Mouse (Mus musculus) hindbrain, embryonic 14.5 days (tissue): ENCODE measurements around the gene Ces1b. TPM values are rescaled to one million over a fixed set of nuclear protein-coding genes. Genes with fewer than 3 reads are reported as not detected.
A peak's percentile ranks its signal among the peaks of the same experiment; 100 is the strongest.

Source experiments
- ATAC-seq: fragments of 200-750 bp; cut with Nextera tagmentation; 2 replicates; pipeline ENCODE4 v1.8.0; 2017; ENCODE audit warnings: moderate number of reproducible peaks, mild to moderate bottlenecking, moderate TSS enrichment, moderate library complexity; ENCODE audit not compliant: low FRiP score
- DNase-seq: peaks from one replicate; pipeline ENCODE4 v3.0.0-alpha.2; 2015; ENCODE audit warnings: low spot score
- H3K27ac ChIP-seq: fragments of 300-500 bp; sonication (generic); 2 replicates; pipeline ENCODE4 v1.5.1; 2014; ENCODE audit warnings: mild to moderate bottlenecking, moderate library complexity
- H3K27me3 ChIP-seq: fragments of 300-500 bp; sonication (generic); 2 replicates; pipeline ENCODE4 v1.6.1; 2014; ENCODE audit warnings: mild to moderate bottlenecking, low read length, mixed read lengths; ENCODE audit not compliant: control insufficient read depth, insufficient read depth
- H3K36me3 ChIP-seq: fragments of 300-500 bp; sonication (generic); replicated peaks from 2 replicates; pipeline ENCODE4 v1.6.1; 2014; ENCODE audit not compliant: control insufficient read depth, insufficient read depth
- H3K4me1 ChIP-seq: fragments of 300-500 bp; sonication (generic); replicated peaks from 2 replicates; pipeline ENCODE4 v1.6.1; 2014; ENCODE audit warnings: antibody characterized with exemption, low read length, mixed read lengths; ENCODE audit not compliant: control insufficient read depth, insufficient read depth
- H3K4me2 ChIP-seq: fragments of 300-500 bp; sonication (generic); replicated peaks from 2 replicates; pipeline ENCODE4 v1.6.1; 2014; ENCODE audit warnings: mild to moderate bottlenecking, moderate library complexity
- H3K4me3 ChIP-seq: fragments of 300-500 bp; sonication (generic); replicated peaks from 2 replicates; pipeline ENCODE4 v1.5.1; 2014; ENCODE audit warnings: mild to moderate bottlenecking, low read length
- H3K9ac ChIP-seq: fragments of 300-500 bp; sonication (generic); 2 replicates; pipeline ENCODE4 v1.6.1; 2014
- H3K9me3 ChIP-seq: fragments of 300-500 bp; sonication (generic); 2 replicates; pipeline ENCODE4 v1.6.1; 2016; ENCODE audit warnings: low read length; ENCODE audit not compliant: control insufficient read depth
- WGBS: fragments of 180-500 bp; shearing (Covaris S2); extraction: QIAGEN DNeasy Blood & Tissue Kit; methylation state at CpG from one replicate; pipeline ENCODE4 v1.1.7; 2014; 5-methylcytosine and 5-hydroxymethylcytosine counted together
- polyA plus RNA-seq: library from polyadenylated mRNA; unstranded; fragments of >200 nt; fragmentation: Nextera tagmentation; extraction: Ambion mirVana; gene quantifications from 2 replicates; pipeline ENCODE4 v1.2.1, GENCODE M21; 2014

Ces1b gene
- not detected in 2 replicates for polyA plus RNA-seq

DNA sequence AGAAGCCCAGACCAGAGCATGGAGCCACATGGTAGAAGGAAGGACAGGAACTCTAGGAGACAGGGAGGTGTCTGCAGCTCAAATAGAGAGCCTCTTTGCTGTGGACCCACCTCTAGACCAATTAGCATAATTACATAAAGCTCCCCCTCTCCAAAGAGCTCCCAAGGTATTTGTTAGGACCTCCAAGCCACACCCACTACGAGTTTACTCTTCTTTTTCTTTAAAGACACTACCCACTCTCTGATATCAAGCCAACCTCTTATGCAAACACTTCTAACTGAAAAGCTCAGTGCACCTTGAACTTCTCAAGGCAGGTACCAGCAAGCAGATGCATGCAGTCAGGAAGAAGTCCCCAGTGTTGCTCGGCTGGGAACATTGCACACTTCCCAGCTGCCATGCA, at the start of gene Ces1b:
TSS of gene Ces1b (minus strand) at position 131 of the 400 bp plus-strand sequence.
- Histone ChIP-seq H3K9me3 (no peaks in the 10 kb centered on the region), H3K4me3 (no peak within 1 kb of the TSS), H3K9ac (no peak within 1 kb of the TSS), H3K4me1 (no peaks in the 10 kb centered on the region), H3K27ac (no peak within 1 kb of the TSS), H3K36me3 (no peaks in the 10 kb centered on the region), H3K27me3 (no peaks in the 10 kb centered on the region), H3K4me2 (no peak within 1 kb of the TSS)
- ATAC-seq (no peak), DNase-seq (no peak)
- 81% methylated on average over 2 of the region's 2 CpGs for WGBS

DNA sequence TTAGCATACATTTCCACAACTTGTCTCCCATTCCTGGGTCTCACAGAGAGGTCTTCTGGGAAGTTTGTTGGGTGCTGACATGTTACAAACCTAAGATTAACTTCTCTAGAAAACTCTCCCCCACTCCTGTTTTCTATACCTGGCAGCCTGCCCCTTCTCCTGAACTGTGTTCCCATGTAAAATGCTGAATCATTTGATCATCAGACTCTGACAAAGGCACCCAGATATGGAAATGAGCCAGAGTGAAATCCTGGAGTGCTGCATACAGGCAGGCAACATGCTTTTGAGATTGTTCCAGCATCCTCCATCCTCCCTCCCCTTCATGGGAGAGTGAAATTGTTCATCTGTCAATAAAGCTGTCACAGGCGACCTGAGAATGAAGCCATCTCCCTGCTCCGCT, 46.7 kb upstream of the Ces1b start:
- Histone ChIP-seq H3K36me3 (no peaks in the 10 kb centered on the region), H3K9ac (no peak overlapping the region), H3K27ac (no peak overlapping the region), H3K4me3 (no peak overlapping the region), H3K27me3 (no peaks in the 10 kb centered on the region), H3K4me2 (no peak overlapping the region), H3K9me3 (no peaks in the 10 kb centered on the region), H3K4me1 (no peaks in the 10 kb centered on the region)
- WGBS, result 86% methylated on average over 2 of the region's 2 CpGs
- ATAC-seq (no peak), DNase-seq (no peak)

DNA sequence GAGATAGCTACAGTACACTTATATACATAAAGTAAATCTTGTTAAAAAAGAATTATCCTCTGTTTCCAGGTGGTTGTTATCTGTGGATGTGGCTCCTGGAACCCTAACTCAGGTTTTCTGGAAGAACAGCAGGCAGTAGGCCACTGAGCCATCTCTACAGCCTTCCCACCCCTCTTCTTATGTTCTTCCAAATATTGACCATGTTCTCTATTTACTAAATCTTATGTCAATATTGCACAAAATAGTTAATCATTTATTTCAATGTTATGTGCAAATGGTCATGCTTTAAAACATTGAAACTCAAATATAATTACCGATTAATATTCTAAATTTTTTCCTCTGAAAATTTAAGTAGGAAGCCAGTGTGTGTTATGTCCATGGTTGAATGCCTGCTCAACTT, 42.2 kb upstream of the Ces1b start:
- ATAC-seq, result no peak
- 87% methylated on average over 1 of the region's 1 CpGs for WGBS
- H3K4me1 ChIP-seq, result no peaks in the 10 kb centered on the region

DNA sequence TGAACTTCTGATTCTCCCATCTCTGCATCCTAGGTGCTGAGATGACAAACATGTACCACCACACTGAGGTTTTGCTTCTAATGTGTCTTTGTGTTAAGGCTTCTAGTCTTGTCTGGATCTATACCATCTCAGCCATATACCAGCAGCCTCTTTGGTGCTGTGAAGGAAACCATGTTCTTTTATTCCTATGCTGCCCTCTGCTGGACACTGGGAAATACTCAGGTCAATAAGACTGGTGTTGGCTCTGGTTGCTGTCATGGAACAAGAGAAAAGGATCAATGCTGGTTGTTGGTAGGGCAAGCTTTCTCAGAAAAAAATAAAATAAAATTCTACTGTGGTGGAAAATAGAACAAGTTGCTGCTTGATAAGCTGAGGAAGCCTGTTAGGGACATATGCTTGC, 15.6 kb upstream of the Ces1b start:
- H3K36me3 ChIP-seq, result no peaks in the 10 kb centered on the region
- peak; percentile 75 for DNase-seq
- ATAC-seq, result no peak
- no peak overlapping the region for H3K4me3 ChIP-seq
- H3K27me3 ChIP-seq, result no peaks in the 10 kb centered on the region
- no peak overlapping the region for H3K9ac ChIP-seq
- no peaks in the 10 kb centered on the region for H3K4me1 ChIP-seq
- no peak overlapping the region for H3K27ac ChIP-seq
- no peak overlapping the region for H3K4me2 ChIP-seq
- H3K9me3 ChIP-seq, result no peaks in the 10 kb centered on the region

More for the DNA sequence above, 42.2 kb upstream of the Ces1b start:
- Histone ChIP-seq H3K27me3 (no peaks in the 10 kb centered on the region), H3K27ac (no peak overlapping the region), H3K4me3 (no peak overlapping the region), H3K36me3 (no peaks in the 10 kb centered on the region), H3K4me2 (no peak overlapping the region), H3K9ac (no peak overlapping the region), H3K9me3 (no peaks in the 10 kb centered on the region)
- no peak for DNase-seq

- Histone ChIP-seq H3K4me1 (no peaks in the 10 kb centered on the region), H3K27ac (no peak overlapping the region), H3K27me3 (no peaks in the 10 kb centered on the region), H3K9ac (no peak overlapping the region), H3K4me2 (no peak overlapping the region), H3K9me3 (no peaks in the 10 kb centered on the region), H3K4me3 (no peak overlapping the region), H3K36me3 (no peaks in the 10 kb centered on the region)
- 59% methylated on average over 1 of the region's 1 CpGs for WGBS
- DNase-seq (no peak), ATAC-seq (no peak)
Measured at GRCm38 (mm10) chr8:93091324-93091723, 11.5 kb upstream of the Ces1b start.

DNA sequence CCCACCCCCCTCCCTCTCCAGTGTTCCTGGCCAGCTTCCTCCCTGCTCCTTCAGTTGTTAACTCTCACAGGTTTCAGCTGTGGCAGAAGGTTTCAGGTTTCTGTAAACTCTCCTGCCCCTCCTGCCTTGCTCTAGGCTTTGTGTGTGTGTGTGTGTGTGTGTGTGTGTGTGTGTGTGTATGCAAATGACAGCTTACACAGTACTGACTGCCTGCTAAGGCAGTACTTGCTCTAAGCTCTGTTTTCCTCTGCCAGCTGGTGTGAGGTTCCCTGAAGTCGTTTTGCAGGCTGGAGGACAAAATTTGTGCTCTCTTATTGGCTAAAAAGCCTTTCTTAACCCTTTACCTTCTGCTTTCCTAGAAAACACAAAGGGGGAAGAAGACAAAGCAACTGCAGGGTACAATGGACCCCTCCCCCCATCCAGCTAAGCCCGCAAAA, 8.9 kb upstream of the Ces1b start:
- H3K36me3 ChIP-seq, result no peaks in the 10 kb centered on the region
- 3% methylated on average over 2 of the region's 2 CpGs for WGBS

DNA sequence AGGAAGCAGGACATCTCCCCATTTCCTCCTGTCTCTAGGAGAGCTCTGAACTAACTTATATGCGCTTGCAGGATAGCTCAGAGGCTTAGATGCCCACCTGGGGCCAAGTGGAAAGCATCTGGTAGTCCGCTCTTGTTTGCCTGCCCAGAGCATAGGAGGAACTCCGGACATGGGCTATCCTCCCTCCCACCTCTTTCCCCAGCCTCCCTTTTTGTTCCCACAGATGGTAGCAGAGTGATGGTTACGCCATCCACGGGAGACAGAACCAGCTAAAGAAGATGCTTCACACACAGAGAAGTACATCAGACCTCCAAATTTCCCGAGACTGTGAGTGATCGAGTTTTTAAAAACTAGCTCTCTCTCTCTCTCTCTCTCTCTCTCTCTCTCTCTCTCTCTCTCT, 8.4 kb upstream of the Ces1b start:
- DNase-seq (no peak), ATAC-seq (no peak)
- Histone ChIP-seq H3K9ac (no peak overlapping the region), H3K9me3 (no peaks in the 10 kb centered on the region), H3K27ac (no peak overlapping the region), H3K4me3 (no peak overlapping the region), H3K27me3 (no peaks in the 10 kb centered on the region), H3K4me2 (no peak overlapping the region), H3K36me3 (no peaks in the 10 kb centered on the region), H3K4me1 (no peaks in the 10 kb centered on the region)
- WGBS, result 33% methylated on average over 7 of the region's 7 CpGs

More for the DNA sequence above, 8.9 kb upstream of the Ces1b start:
- ATAC-seq (peak; percentile 59), DNase-seq (peak; percentile 25)
- H3K4me2 ChIP-seq, result no peak overlapping the region
- H3K9me3 ChIP-seq, result no peaks in the 10 kb centered on the region
- H3K9ac ChIP-seq, result no peak overlapping the region
- H3K4me3 ChIP-seq, result no peak overlapping the region
- H3K4me1 ChIP-seq, result no peaks in the 10 kb centered on the region
- H3K27ac ChIP-seq, result no peak overlapping the region
- no peaks in the 10 kb centered on the region for H3K27me3 ChIP-seq

GRCm38 (mm10) chr8:93075251-93075650, 4.6 kb downstream of the Ces1b start:
- no peak overlapping the region for H3K27ac ChIP-seq
- DNase-seq (no peak), ATAC-seq (no peak)
- no peaks in the 10 kb centered on the region for H3K9me3 ChIP-seq
- H3K4me3 ChIP-seq, result no peak overlapping the region
- no peak overlapping the region for H3K4me2 ChIP-seq
- no peaks in the 10 kb centered on the region for H3K36me3 ChIP-seq
- no peaks in the 10 kb centered on the region for H3K4me1 ChIP-seq
- 88% methylated on average over 4 of the region's 4 CpGs for WGBS
- H3K9ac ChIP-seq, result no peak overlapping the region
- H3K27me3 ChIP-seq, result no peaks in the 10 kb centered on the region

GRCm38 (mm10) chr8:93063416-93064117, 16.2 kb downstream of the Ces1b start:
- Histone ChIP-seq H3K27me3 (no peaks in the 10 kb centered on the region), H3K4me2 (no peak overlapping the region), H3K4me1 (no peaks in the 10 kb centered on the region), H3K9me3 (no peaks in the 10 kb centered on the region), H3K36me3 (no peaks in the 10 kb centered on the region), H3K9ac (no peak overlapping the region), H3K27ac (no peak overlapping the region), H3K4me3 (no peak overlapping the region)
- 36% methylated on average over 3 of the region's 3 CpGs for WGBS
- DNase-seq (no peak), ATAC-seq (no peak)

DNA sequence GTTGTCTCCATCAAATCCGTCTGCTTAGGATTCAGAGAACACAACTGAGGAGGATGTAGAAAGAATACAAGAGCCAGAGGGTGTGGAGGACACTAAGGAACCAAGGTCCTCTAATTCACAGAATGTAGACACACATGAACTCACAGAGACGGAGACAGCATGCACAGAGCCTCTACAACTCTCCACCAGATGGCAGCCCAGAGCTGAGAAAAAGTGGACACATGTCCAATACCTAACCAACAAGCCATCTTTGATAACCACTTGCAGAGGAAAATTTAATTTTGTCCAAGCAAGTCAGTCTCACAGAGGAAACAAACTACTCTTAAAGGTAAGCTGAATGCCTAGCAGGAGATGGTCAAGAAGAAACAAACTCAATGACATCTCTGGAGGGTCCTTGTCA, 20.6 kb downstream of the Ces1b start:
- peak; percentile 84 for DNase-seq
- WGBS, result 21% methylated on average over 2 of the region's 2 CpGs
- H3K4me2 ChIP-seq, result no peak overlapping the region

More for the DNA sequence above, 20.6 kb downstream of the Ces1b start:
- no peaks in the 10 kb centered on the region for H3K4me1 ChIP-seq
- no peak overlapping the region for H3K4me3 ChIP-seq
- H3K9ac ChIP-seq, result no peak overlapping the region
- H3K9me3 ChIP-seq, result no peaks in the 10 kb centered on the region
- peak; percentile 46; the same call in 1 of the 2 replicates for ATAC-seq
- no peaks in the 10 kb centered on the region for H3K27me3 ChIP-seq
- H3K36me3 ChIP-seq, result no peaks in the 10 kb centered on the region
- no peak overlapping the region for H3K27ac ChIP-seq
